Mouse (Mus musculus) lung, adult 18-20 months (tissue): Measurements from ENCODE around the gene Rilpl1.
A peak's percentile ranks its signal among the peaks of the same experiment; 100 is the strongest.
"Not testable (repeated sequence)": the region's sequence is repeated elsewhere in the genome, so short reads cannot be mapped to it uniquely, and the experiment has no call there.

Experiments
- DNase-seq, 2 experiments: peaks; one replicate each; pipeline ENCODE4 v3.0.0; 2022; ENCODE audit warnings: mixed read lengths in 2 of 2

Gene Rilpl1

GRCm38 (mm10) chr5:124530655-124531582 lies at the start of gene Rilpl1:
Gene Rilpl1 (minus strand): TSS chr5:124531391.
- peak; percentile 83 to 87 for DNase-seq

GRCm38 (mm10) chr5:124578633-124579317 lies 47.6 kb upstream of the Rilpl1 start, which contains the start of the genes Eif2b1 and Gtf2h3:
Gene Eif2b1 (minus strand): TSS chr5:124579131.
Gene Gtf2h3 (plus strand): TSS chr5:124579140.
- peak; percentile 90 to 92 for DNase-seq

GRCm38 (mm10) chr5:124575467-124575866 lies 44.3 kb upstream of the Rilpl1 start:
- DNase-seq: no peak

GRCm38 (mm10) chr5:124571068-124571467 lies 39.9 kb upstream of the Rilpl1 start:
- no peak for DNase-seq

- no peak for DNase-seq
These were observed 24.0 kb upstream of the Rilpl1 start for GRCm38 (mm10) chr5:124555145-124555544.

DNA sequence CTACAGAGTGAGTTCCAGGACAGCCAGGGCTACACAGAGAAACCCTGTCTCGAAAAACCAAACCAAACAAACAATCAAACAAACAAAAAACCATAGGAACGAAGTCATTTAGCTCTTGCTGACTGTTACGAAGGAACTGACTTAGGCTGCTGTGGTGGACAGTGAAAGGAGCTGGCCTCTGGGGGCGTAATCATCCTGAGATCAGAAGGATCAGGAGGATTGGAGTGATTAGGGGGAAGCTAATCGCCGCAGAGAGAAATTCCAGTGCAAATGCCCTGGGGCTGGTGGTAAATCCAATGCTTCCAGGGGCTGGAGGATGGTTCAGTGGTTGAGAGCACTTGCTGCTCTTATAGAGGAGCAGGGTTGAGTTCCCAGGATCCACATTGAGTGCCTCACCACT lies 22.4 kb upstream of the Rilpl1 start:
- no peak for DNase-seq

GRCm38 (mm10) chr5:124552558-124553307 lies 21.5 kb upstream of the Rilpl1 start, which contains the start of gene Ddx55:
Gene Ddx55 (plus strand): TSS chr5:124552864.
- peak; percentile 91 to 93 for DNase-seq

GRCm38 (mm10) chr5:124552094-124552472 lies 20.9 kb upstream of the Rilpl1 start:
- DNase-seq: no peak

GRCm38 (mm10) chr5:124551349-124552093 lies 20.3 kb upstream of the Rilpl1 start:
- DNase-seq: not testable (repeated sequence)

DNA sequence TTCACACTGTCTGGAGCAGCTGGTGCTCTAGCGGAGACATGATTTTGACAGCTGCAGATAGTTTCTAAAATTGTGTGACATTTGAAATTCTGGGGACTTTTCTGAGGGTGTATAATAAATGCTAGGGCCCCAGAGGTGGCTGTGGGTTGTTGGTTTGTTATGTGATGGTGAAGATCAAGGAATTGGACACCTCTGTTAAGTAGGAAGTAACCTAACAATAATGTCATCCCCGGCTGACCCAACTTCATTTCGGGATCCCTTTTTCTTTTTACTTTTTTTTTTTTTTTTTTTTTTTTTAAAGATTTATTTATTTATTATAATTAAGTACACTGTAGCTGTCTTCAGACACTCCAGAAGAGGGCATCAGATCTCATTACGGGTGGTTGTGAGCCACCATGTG lies 19.5 kb upstream of the Rilpl1 start:
- DNase-seq: not testable (repeated sequence)

GRCm38 (mm10) chr5:124541602-124541973 lies 10.4 kb upstream of the Rilpl1 start:
- DNase-seq: no peak

DNA sequence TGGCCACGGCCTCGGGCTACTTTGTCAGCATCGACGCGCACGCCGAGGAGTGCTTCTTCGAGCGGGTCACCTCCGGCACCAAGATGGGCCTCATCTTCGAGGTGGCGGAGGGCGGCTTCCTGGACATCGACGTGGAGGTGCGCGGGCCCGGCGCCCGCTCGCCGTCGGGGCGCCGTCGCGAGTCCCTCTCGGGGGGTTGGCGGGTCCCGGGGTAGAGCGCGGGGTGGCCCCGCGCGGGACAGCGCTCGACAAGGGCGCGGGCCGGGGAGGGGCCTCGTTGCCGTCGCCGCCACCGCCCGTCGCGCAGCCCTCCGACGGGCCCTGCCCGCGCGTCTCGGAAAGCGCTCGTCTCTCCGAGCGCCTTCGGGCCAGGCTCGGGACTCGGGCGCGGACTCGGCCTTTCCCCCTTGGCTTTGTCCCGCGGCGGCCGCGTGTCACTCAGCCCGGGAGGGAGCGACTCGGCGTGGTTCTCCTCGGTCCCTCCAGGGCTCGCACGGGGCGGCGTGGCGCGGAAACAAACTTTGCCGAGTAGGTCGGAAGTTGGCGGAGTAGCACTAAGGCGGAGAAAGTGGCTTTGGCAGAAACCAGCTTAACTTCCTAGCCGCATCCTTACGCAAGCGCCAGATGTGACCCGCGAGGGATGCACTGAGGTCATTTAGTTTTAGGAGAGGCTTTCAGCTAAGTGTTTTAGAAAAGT lies 9.9 kb upstream of the Rilpl1 start:
- DNase-seq: peak; percentile 75 to 78

GRCm38 (mm10) chr5:124540383-124540786 lies 9.2 kb upstream of the Rilpl1 start, which contains the start of gene Tmed2:
Gene Tmed2 (plus strand): TSS chr5:124540695.
- peak; percentile 96 to 97 for DNase-seq

DNA sequence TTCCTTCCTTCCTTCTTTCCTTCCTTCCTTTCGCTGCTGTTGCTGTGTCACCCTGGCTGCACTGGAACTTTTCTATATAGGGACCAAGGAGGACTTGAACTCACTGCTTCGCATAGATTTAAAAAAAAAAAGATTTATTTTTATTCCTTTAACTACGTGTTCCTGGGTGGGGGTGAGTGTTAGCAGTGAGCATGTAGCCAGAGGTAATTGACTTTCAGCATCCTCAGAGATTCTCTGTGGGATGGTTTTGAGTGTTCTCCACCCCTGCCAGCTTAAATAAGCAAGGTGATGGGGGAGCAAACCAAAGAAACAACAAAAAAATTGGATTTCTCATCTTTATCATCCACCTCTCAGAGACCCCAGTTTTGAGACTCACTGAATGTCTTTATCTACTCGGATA lies 8.7 kb upstream of the Rilpl1 start:
- no peak for DNase-seq

GRCm38 (mm10) chr5:124538813-124539792 lies 7.9 kb upstream of the Rilpl1 start:
- peak; percentile 64 to 81 for DNase-seq

- DNase-seq: peak; percentile 69 to 81
These were observed 5.6 kb upstream of the Rilpl1 start for GRCm38 (mm10) chr5:124536776-124537175.

GRCm38 (mm10) chr5:124535016-124535415 lies 3.8 kb upstream of the Rilpl1 start:
- no peak for DNase-seq

- DNase-seq: no peak
These were observed 1.3 kb upstream of the Rilpl1 start for GRCm38 (mm10) chr5:124532451-124532850.

DNA sequence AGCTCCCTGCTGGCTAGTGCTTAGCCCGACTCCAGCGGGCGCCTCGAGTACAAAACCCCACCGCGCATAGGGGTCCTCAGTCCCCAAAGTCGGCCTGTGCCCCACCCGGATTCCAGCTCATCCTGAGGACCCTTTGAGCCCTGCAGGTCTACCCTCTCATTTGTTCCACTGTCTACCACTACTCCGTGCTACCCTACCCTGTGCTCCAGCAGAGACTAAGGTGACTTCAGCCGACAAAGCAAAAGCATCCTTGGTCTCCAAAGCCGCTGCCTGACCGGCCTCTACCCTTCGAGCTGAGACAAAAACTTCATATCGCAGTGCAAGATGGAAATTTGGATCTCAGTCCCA lies 366 bp upstream of the Rilpl1 start:
- no peak for DNase-seq

GRCm38 (mm10) chr5:124529697-124530096 lies 1.5 kb downstream of the Rilpl1 start:
- no peak for DNase-seq
